Mouse (Mus musculus) splenic B cell, adult 2 months (primary cell): ENCODE data around the gene Cul4b.
A peak's percentile ranks its signal among the peaks of the same experiment; 100 is the strongest.

Source experiments
- DNase-seq: peaks from one replicate; pipeline ENCODE4 v3.0.0-alpha.2; 2011; ENCODE audit warnings: low read depth, low spot score
- H3K27me3 ChIP-seq: 2 replicates; pipeline ENCODE4 v1.6.1; 2012; ENCODE audit warnings: mild to moderate bottlenecking, low read length, moderate library complexity, mixed read lengths; ENCODE audit not compliant: control insufficient read depth, poor library complexity, insufficient read depth, severe bottlenecking
- H3K36me3 ChIP-seq: 2 replicates; pipeline ENCODE4 v1.6.1; 2012; ENCODE audit warnings: mild to moderate bottlenecking, low read length, moderate library complexity, mixed read lengths; ENCODE audit not compliant: control insufficient read depth, poor library complexity, insufficient read depth, severe bottlenecking

Gene Cul4b

GRCm38 (mm10) chrX:38576078-38576477, at the start of gene Cul4b:
Cul4b (minus strand) TSS chrX:38576196.
- Histone ChIP-seq H3K36me3 (no peaks in the 10 kb centered on the region), H3K27me3 (no peaks in the 10 kb centered on the region)
- DNase-seq = no peak

- Histone ChIP-seq H3K27me3 (no peaks in the 10 kb centered on the region), H3K36me3 (no peaks in the 10 kb centered on the region)
- DNase-seq = peak; percentile 44
Observed at GRCm38 (mm10) chrX:38600995-38601369, 25.0 kb upstream of the Cul4b start.

GRCm38 (mm10) chrX:38600177-38600994, 24.4 kb upstream of the Cul4b start, which contains the start of gene Mcts1:
Mcts1 (plus strand) TSS chrX:38600578.
- DNase-seq = peak; percentile 88
- H3K36me3 ChIP-seq = no peaks in the 10 kb centered on the region
- no peaks in the 10 kb centered on the region for H3K27me3 ChIP-seq

- H3K36me3 ChIP-seq = no peaks in the 10 kb centered on the region
- no peak for DNase-seq
- H3K27me3 ChIP-seq = no peaks in the 10 kb centered on the region
Observed at GRCm38 (mm10) chrX:38593180-38593889, 17.3 kb upstream of the Cul4b start.

GRCm38 (mm10) chrX:38591749-38592148, 15.8 kb upstream of the Cul4b start:
- no peaks in the 10 kb centered on the region for H3K27me3 ChIP-seq
- DNase-seq = no peak
- no peaks in the 10 kb centered on the region for H3K36me3 ChIP-seq

- no peaks in the 10 kb centered on the region for H3K36me3 ChIP-seq
- no peaks in the 10 kb centered on the region for H3K27me3 ChIP-seq
- DNase-seq = no peak
Observed at GRCm38 (mm10) chrX:38589827-38590226, 13.8 kb upstream of the Cul4b start.

GRCm38 (mm10) chrX:38583261-38583660, 7.3 kb upstream of the Cul4b start:
- DNase-seq = no peak
- Histone ChIP-seq H3K27me3 (no peaks in the 10 kb centered on the region), H3K36me3 (no peaks in the 10 kb centered on the region)

- peak; percentile 13 for DNase-seq
- Histone ChIP-seq H3K36me3 (no peaks in the 10 kb centered on the region), H3K27me3 (no peaks in the 10 kb centered on the region)
Observed at GRCm38 (mm10) chrX:38581140-38581539, 5.1 kb upstream of the Cul4b start.

GRCm38 (mm10) chrX:38566521-38567205, 9.3 kb downstream of the Cul4b start:
- no peak for DNase-seq
- H3K27me3 ChIP-seq = no peaks in the 10 kb centered on the region

GRCm38 (mm10) chrX:38565176-38565542, 10.8 kb downstream of the Cul4b start:
- DNase-seq = no peak
- Histone ChIP-seq H3K27me3 (no peaks in the 10 kb centered on the region), H3K36me3 (no peaks in the 10 kb centered on the region)

More at GRCm38 (mm10) chrX:38566521-38567205, 9.3 kb downstream of the Cul4b start:
- H3K36me3 ChIP-seq = no peaks in the 10 kb centered on the region

GRCm38 (mm10) chrX:38564542-38565175, 11.3 kb downstream of the Cul4b start:
- Histone ChIP-seq H3K36me3 (no peaks in the 10 kb centered on the region), H3K27me3 (no peaks in the 10 kb centered on the region)
- DNase-seq = peak; percentile 88

- Histone ChIP-seq H3K27me3 (no peaks in the 10 kb centered on the region), H3K36me3 (no peaks in the 10 kb centered on the region)
- peak; percentile 15 for DNase-seq
Observed at GRCm38 (mm10) chrX:38563941-38564541, 12.0 kb downstream of the Cul4b start.

- Histone ChIP-seq H3K27me3 (no peaks in the 10 kb centered on the region), H3K36me3 (0 out of 2 replicates have a peak, but pooled peaks cover 5% of the 10 kb centered on the region)
- no peak for DNase-seq
Observed at GRCm38 (mm10) chrX:38553255-38553654, 22.7 kb downstream of the Cul4b start.

- no peaks in the 10 kb centered on the region for H3K36me3 ChIP-seq
- DNase-seq = peak; percentile 56
- no peaks in the 10 kb centered on the region for H3K27me3 ChIP-seq
Observed at GRCm38 (mm10) chrX:38514556-38514955, 61.4 kb downstream of the Cul4b start.
